8 mouse cellular contexts compared by ENCODE assay signal in the genomic region with DNA sequence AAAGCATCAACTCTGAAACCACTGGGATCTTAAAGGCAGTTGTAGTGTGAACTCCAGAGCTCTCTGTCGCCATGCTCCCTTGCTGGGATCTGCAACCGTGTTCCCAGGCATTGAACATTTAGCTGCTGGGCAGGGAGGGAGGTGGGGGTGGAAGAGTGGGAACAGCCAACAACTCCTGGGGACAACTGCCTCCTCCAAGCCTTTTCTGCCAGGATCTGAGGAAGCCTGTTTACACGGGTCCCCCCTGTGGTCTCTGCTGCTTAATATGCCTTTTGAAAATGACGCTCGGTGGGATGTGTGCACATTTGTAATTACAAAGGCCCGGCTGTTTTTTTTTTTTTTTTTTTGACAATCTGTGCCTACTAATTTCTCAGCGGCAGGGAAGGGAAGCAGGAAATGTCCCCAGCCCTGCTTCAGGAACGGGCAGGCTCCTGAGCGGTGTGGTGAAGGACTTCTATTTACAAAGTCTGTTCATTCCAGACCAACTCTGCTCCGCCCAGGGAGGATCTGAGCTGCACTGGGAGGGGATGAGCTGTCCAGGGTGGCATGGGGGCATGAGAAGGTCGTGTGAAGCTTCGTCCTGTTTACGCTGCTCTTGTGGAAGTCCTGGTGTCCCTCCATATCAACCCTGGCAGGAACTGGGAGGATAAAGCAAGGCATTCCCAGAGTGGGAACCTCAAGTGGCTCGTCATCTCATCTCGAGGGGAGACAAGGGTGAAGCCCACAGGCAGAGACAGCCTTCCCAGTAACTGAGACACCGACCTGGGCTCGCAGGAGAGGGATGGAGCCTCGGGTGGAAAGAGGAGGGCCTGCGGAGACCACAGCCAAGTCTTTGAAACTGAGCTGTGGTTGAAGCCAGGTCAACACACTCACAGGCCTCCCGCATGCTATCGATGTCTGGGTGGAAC.
DNase-seq lines count a peak whose midpoint lies in the region; ATAC-seq lines count a peak whose summit lies in the region.

No protein-coding gene starts in this region.

- no peaks in the 10 kb centered on the region for H3K36me3 ChIP-seq in heart, embryonic 15.5 days
- H3K36me3 ChIP-seq in hindbrain, embryonic 16.5 days (ENCODE audit: control insufficient read depth, insufficient read depth, low read length) = no peaks in the 10 kb centered on the region
- H3K36me3 ChIP-seq in midbrain, embryonic 14.5 days (ENCODE audit: control insufficient read depth, insufficient read depth, low read length) = no peaks in the 10 kb centered on the region

- no peak overlapping the region for H3K4me3 ChIP-seq in heart, embryonic 15.5 days
- no peak overlapping the region for H3K4me3 ChIP-seq in hindbrain, embryonic 16.5 days (ENCODE audit: low read length)
- H3K4me3 ChIP-seq in midbrain, embryonic 14.5 days (replicated peaks; ENCODE audit: low read depth, low read length) = no peak overlapping the region

- H3K27me3 ChIP-seq in heart, embryonic 15.5 days = no peaks in the 10 kb centered on the region
- no peaks in the 10 kb centered on the region for H3K27me3 ChIP-seq in hindbrain, embryonic 16.5 days (replicated peaks; ENCODE audit: control insufficient read depth, insufficient read depth, low read length)
- H3K27me3 ChIP-seq in midbrain, embryonic 14.5 days (ENCODE audit: control insufficient read depth, insufficient read depth, low read length) = no peaks in the 10 kb centered on the region

- H3K27ac ChIP-seq in heart, embryonic 15.5 days = no peak overlapping the region
- peak overlapping the region; percentile 53 for H3K27ac ChIP-seq in hindbrain, embryonic 16.5 days (ENCODE audit: low read depth, low read length)
- peak overlapping the region; percentile 74 for H3K27ac ChIP-seq in midbrain, embryonic 14.5 days (replicated peaks; ENCODE audit: low read depth, low read length)

- peaks cover 16% of the 10 kb centered on the region for H3K4me1 ChIP-seq in heart, embryonic 15.5 days (replicated peaks)
- peaks cover 30% of the 10 kb centered on the region for H3K4me1 ChIP-seq in hindbrain, embryonic 16.5 days (ENCODE audit: control insufficient read depth, insufficient read depth, low read depth, low read length)
- H3K4me1 ChIP-seq in midbrain, embryonic 14.5 days (ENCODE audit: control insufficient read depth, insufficient read depth, low read length) = peaks cover 49% of the 10 kb centered on the region

- peak overlapping the region; percentile 14; the same call in 1 of the 2 replicates for H3K4me2 ChIP-seq in heart, embryonic 15.5 days
- H3K4me2 ChIP-seq in hindbrain, embryonic 16.5 days (ENCODE audit: low read length) = no peak overlapping the region
- peak overlapping the region; percentile 27; the same call in 1 of the 2 replicates for H3K4me2 ChIP-seq in midbrain, embryonic 14.5 days (ENCODE audit: low read length)

- ATAC-seq in heart, embryonic 15.5 days (replicated peaks; ENCODE audit: insufficient number of reproducible peaks, insufficient read depth, low FRiP score, low read depth) = 0 out of 2 replicates have a peak, but pooled peaks have one; percentile 41
- ATAC-seq in hindbrain, embryonic 16.5 days = peak; percentile 72
- peak; percentile 44; the same call in 1 of the 2 replicates for ATAC-seq in midbrain, embryonic 14.5 days (ENCODE audit: low FRiP score, low TSS enrichment)

- 28% methylated on average over 21 of the region's 21 CpGs for WGBS in heart, embryonic 15.5 days
- 34% methylated on average over 20 of the region's 21 CpGs for WGBS in hindbrain, embryonic 16.5 days
- 32% methylated on average over 21 of the region's 21 CpGs for WGBS in midbrain, embryonic 14.5 days

- no peaks in the 10 kb centered on the region for H3K9me3 ChIP-seq in heart, embryonic 15.5 days (replicated peaks)
- H3K9me3 ChIP-seq in hindbrain, embryonic 16.5 days (ENCODE audit: control insufficient read depth, low read length) = no peaks in the 10 kb centered on the region
- 0 out of 2 replicates have a peak, but pooled peaks cover 3% of the 10 kb centered on the region for H3K9me3 ChIP-seq in midbrain, embryonic 14.5 days (ENCODE audit: control insufficient read depth, low read length)

- H3K9ac ChIP-seq in heart, embryonic 15.5 days = no peak overlapping the region
- no peak overlapping the region for H3K9ac ChIP-seq in hindbrain, embryonic 16.5 days (ENCODE audit: low read depth, low read length)
- H3K9ac ChIP-seq in midbrain, embryonic 14.5 days (replicated peaks; ENCODE audit: low read length) = no peak overlapping the region

- no peak for DNase-seq in heart, adult 8-10 months (ENCODE audit: low spot score)
- DNase-seq in embryo, embryonic 11 days = peak; percentile 46
- peak; percentile 79 for DNase-seq in midbrain, embryonic 14.5 days
- no peak for DNase-seq in thymus, postnatal 0 days (ENCODE audit: low spot score)
- DNase-seq in thymus, postnatal 10 days (ENCODE audit: low spot score in 2 of 2) = no peak
- no peak for DNase-seq in ovary, postnatal 10 days (ENCODE audit: low spot score)

Comparison
In these comparisons a context has a peak if more than half of its experiments do, and no peak if none do; other contexts are left out.
1. DNase-seq: peak in embryo, embryonic 11 days (single experiment) and midbrain, embryonic 14.5 days (single experiment); none in heart, adult 8-10 months (single experiment), thymus, postnatal 0 days (single experiment), thymus, postnatal 10 days (0 of 2) and ovary, postnatal 10 days (single experiment).
2. Peak in every context shown above with its lines, with median percentiles within 50 percentile points of each other: ATAC-seq.